Mouse (Mus musculus): ENCODE data around the gene Dyrk2.

Gene Dyrk2

GRCm38 (mm10) chr10:118870201-118870980, at the start of gene Dyrk2:
Gene Dyrk2 (minus strand): TSS chr10:118870209.
- DNase-seq (ENCODE audit: low read depth), result no peak

GRCm38 (mm10) chr10:118902625-118903024, 32.6 kb upstream of the Dyrk2 start:
- DNase-seq (ENCODE audit: low read depth), result no peak

DNA sequence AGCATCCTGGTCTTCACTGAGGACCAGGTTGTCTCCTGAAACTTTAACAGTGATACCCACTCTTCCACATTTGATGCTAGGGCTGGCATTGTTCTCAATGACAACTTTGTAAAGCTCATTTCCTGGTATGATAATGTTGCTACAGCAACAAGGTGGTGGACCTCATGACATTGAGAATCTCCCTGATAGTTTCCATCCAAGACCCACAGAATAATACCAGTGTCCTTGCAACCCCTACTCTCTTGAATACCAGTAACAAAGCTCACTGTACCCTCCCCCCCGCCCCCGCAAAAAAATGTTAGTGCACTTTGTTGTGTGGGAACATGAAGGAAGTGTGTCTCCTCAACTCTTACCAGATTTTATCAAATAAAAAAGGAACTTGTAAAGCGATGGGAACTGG, 23.6 kb upstream of the Dyrk2 start:
- DNase-seq (ENCODE audit: low read depth), result peak; percentile 56

- DNase-seq (ENCODE audit: low read depth), result peak; percentile 66
These were observed 14.1 kb upstream of the Dyrk2 start for GRCm38 (mm10) chr10:118884126-118884525.

DNA sequence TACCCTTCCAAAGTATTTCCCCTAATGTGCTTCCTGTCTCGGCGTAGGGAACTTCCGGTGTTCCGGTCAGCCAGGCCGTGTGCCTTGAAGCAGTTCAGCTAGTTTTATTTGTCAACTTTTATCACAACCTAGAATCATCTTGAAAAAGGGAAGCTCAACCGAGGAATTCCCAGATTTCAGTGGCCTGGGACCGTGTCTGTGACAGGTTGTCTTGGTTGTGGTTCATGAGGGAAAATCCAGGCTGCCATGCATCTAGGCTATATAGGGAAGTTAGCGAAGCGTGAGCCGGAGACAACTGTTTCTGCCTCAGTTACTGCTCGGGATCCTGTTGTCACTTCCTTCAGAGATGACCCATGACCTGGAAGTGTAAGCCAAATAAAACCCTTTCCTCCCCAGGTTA, 13.3 kb upstream of the Dyrk2 start:
- no peak for DNase-seq (ENCODE audit: low read depth)

DNA sequence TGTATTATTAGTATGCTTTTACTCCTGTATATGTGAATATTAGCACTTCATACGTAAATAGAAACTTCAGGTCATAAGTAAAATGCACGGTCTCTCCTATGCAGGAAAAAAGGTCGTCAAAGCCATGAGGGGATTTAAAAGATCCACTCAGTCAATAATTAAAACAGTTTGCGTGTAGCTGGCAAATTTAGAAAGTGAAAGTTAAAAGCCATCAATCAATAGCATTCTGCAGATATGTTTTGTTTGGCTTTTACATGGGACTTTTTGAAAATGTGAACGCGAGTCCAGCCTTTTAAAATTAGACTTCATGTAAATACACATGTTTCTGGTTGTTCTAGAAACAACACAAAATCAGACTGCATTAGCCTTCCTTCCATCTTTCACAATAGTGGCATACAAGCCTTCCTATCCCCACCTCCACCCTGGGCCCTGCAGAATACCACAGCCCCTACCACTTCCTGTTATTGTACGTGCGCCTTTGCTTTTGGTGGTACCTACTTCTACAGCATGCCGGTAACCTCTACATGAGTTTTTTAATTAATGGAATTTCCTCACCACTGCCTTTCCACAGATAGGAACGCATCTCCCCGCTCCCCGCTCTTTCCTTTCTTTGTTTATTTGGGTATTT, 12.4 kb upstream of the Dyrk2 start:
- peak; percentile 93 for DNase-seq (ENCODE audit: low read depth)

DNA sequence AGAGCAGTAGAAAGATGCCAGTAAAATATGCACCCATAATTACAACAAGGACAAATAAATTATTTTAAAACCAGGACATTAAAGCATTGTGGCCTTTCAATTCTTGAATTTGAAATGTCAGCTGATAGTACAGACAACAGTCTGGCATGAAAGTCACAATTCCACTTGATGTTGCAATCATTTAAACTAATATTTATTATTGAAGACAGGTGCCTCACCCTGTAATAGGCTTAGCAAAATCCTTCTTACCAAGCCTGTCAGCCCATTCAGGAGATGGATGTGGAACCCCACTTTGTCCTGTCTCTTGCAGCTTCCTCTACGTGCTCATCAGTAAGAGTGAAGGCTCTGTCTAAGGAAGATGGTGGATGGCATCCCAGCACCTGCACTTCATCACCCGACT, 10.8 kb upstream of the Dyrk2 start:
- no peak for DNase-seq (ENCODE audit: low read depth)

DNA sequence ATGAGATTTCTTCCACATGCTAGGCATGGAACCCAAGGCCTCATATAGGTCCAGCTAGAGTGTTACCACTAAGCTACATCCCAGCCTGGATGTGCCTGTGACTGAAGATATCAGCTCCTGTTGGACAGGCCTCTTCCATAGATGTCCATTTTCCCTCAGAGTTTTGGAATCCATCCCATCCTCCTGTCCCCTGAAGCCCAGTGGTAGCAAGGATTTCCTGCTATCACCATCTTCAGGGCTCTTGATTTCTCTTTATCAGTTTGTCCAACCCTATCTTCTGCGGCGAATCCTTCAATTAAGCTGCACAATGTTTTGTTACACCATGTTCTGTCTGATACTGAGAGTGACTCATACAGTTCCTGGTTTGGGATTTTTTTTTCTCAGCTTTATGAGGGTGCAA, 2.2 kb upstream of the Dyrk2 start:
- no peak for DNase-seq (ENCODE audit: low read depth)

DNA sequence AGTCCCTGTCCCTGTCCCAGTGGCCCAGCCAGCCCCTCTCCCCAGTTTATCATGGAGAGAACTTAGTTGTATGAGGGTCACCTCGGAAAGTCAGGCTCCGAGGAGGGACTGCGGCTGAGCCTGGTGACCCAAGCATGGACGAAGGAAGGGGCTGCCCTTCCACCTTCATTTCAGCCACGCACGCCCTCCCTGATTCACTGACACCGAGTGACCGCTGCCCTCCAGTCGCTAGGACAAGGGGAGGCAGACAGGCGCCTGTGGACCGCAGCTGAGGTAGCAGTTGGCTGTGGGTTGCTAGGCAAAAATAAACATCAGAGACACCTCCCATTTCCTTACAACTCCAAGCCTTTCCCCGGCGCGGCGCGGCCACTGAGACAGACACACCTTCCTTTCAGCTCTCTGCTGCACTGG, 413 bp downstream of the Dyrk2 start:
- peak; percentile 90 for DNase-seq (ENCODE audit: low read depth)

GRCm38 (mm10) chr10:118868601-118869590, 1.1 kb downstream of the Dyrk2 start:
- peak; percentile 83 for DNase-seq (ENCODE audit: low read depth)

DNA sequence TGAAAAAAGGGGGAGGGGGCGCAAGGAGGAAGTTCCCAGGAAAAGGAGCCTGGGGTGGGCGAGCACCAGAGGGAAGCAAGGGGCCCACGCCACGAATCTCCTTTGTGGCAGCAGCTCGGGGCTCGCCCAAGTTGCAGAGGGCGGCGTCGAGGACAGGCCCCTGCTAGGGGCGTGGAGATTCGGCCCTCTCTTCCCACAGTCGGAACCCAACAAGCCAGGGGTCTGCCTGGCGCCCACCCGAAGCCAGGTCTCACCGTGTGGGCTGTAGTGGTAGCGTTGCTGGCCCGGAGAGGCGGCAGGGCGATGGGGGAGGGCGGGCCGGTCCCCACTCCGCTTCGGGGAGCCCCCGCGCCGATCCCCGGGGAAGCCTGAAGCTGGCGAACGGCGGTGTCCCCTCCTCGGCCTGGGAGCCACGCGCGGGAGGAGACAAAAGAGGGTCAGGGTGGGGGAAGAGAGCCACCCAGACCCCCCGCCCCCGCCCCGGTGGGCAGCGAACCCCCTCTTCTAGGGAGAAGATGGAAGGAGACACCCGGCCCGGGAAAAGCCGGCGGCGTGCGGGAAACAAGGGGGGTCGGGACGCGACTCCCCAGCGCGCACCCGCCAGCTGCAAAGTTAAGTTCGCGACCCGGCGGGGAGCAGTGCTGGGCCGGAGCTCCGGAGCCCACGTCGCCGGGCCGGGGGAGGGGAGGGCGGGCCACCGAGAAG, 2.0 kb downstream of the Dyrk2 start:
- DNase-seq (ENCODE audit: low read depth), result no peak

- peak; percentile 46 for DNase-seq (ENCODE audit: low read depth)
These were observed 2.6 kb downstream of the Dyrk2 start for GRCm38 (mm10) chr10:118867304-118867895.

DNA sequence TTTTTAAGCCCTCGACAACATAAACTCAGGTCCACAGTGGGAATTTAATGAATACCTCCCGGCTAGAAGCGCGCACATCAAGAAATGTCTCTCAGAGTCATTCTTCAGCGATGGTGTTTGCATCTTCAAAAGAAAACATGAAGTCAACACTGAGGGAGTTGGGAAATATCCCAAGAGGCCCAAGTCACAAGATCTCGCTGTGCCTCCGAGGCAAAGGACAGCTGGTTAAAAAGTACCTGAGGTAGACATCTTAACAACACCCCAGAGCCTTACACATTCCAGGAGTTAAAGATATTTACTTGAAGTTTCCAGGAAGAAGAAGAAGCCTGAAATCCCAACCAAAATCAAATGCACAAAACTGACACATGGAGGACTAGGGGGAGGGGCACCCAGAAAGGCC, 5.0 kb downstream of the Dyrk2 start:
- no peak for DNase-seq (ENCODE audit: low read depth)

DNA sequence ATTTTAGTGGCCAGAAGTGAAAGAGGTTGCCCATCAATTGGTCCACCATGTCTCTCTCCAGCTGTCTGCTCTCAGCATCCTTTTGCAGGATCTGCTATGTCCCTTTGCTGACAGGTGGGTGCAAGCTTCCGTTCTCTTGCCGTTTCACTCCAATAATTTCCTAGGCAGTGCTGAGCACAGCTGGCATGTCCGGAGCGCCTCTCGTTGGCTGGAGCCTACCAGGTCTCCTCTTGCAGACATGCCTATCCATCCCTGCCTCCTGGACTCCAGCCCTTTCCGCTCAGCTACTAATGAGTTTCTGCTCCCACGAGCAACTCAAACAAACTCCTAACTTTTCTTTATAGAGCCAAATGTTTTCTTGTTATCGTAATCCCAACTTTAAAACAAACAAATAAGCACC, 6.4 kb downstream of the Dyrk2 start:
- no peak for DNase-seq (ENCODE audit: low read depth)

- no peak for DNase-seq (ENCODE audit: low read depth)
These were observed 7.8 kb downstream of the Dyrk2 start for GRCm38 (mm10) chr10:118862233-118862632.

DNA sequence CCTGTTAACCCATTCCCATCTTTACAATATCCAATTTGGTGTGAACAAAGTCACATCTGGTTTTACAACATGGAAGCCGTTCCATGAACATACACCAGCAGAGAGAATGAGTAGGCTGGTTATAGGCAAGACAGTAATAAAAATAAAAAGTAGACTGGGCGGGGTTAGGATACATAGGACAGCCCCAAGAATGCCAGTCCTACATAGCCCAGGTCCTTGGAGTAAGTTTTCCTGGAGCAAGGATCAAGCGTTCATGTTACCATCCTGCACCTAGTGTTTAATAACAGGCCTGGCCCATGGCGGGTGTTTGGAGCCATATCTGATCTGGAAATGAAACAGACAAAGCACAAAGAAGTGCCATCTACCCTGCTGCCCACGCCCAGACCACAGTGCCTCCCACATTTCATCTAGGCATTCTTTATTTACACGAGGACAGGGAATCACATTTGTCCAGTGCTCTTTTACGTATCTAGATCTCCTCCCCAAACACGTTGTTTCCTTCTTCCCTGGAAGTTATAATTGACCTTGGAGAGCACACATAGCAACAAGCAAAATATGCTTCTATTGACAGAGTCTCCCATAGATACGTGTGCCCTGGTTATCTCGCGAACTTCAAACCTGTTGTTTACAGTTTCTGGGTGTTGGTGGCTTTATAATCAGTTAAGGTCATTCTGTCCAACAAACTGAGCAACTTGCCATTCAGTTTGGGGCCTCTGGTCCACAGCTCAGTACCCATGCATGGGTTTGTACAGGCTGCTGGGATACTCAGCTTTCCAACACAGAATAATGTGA, 8.6 kb downstream of the Dyrk2 start:
- no peak for DNase-seq (ENCODE audit: low read depth)

GRCm38 (mm10) chr10:118859655-118860054, 10.4 kb downstream of the Dyrk2 start:
- DNase-seq (ENCODE audit: low read depth), result no peak

- DNase-seq (ENCODE audit: low read depth), result peak; percentile 67
These were observed 15.4 kb downstream of the Dyrk2 start for GRCm38 (mm10) chr10:118854641-118855040.

GRCm38 (mm10) chr10:118852554-118852953, 17.5 kb downstream of the Dyrk2 start:
- DNase-seq (ENCODE audit: low read depth), result no peak

GRCm38 (mm10) chr10:118848501-118848900, 21.5 kb downstream of the Dyrk2 start:
- DNase-seq (ENCODE audit: low read depth), result no peak
